Mouse (Mus musculus) lung, postnatal 0 days (tissue): Measurements from ENCODE around the gene Cep63. TPM values are rescaled to one million over a fixed set of nuclear protein-coding genes. Genes with fewer than 3 reads are reported as not detected.

ENCODE experiments used
- ATAC-seq: fragments of 200-750 bp; cut with Nextera tagmentation; 2 replicates; pipeline ENCODE4 v1.8.0; 2017; ENCODE audit warnings: moderate library complexity
- DNase-seq: peaks from one replicate; pipeline ENCODE4 v3.0.0-alpha.2; 2016; ENCODE audit warnings: low spot score
- H3K27ac ChIP-seq: fragments of 300-500 bp; sonication (generic); 2 replicates; pipeline ENCODE4 v1.5.1; 2014; ENCODE audit warnings: antibody characterized with exemption, mild to moderate bottlenecking, low read length, mixed read lengths
- H3K27me3 ChIP-seq: fragments of 300-500 bp; sonication (generic); replicated peaks from 2 replicates; pipeline ENCODE4 v1.6.1; 2014; ENCODE audit warnings: low read length, mixed read lengths; ENCODE audit not compliant: insufficient read depth
- H3K36me3 ChIP-seq: fragments of 300-500 bp; sonication (generic); 2 replicates; pipeline ENCODE4 v1.6.1; 2014; ENCODE audit warnings: low read length, mixed read lengths; ENCODE audit not compliant: insufficient read depth
- H3K4me1 ChIP-seq: fragments of 300-500 bp; sonication (generic); 2 replicates; pipeline ENCODE4 v1.6.1; 2014; ENCODE audit warnings: antibody characterized with exemption, low read depth, low read length, mixed read lengths; ENCODE audit not compliant: insufficient read depth
- H3K4me2 ChIP-seq: fragments of 300-500 bp; sonication (generic); replicated peaks from 2 replicates; pipeline ENCODE4 v1.6.1; 2014; ENCODE audit warnings: low read depth, mild to moderate bottlenecking, low read length, moderate library complexity, mixed read lengths
- H3K4me3 ChIP-seq: fragments of 300-500 bp; sonication (generic); 2 replicates; pipeline ENCODE4 v1.5.1; 2014; ENCODE audit warnings: low read depth, low read length
- H3K9ac ChIP-seq: fragments of 300-500 bp; sonication (generic); replicated peaks from 2 replicates; pipeline ENCODE4 v1.6.1; 2014; ENCODE audit warnings: low read depth, mild to moderate bottlenecking
- H3K9me3 ChIP-seq: fragments of 300-500 bp; sonication (generic); 2 replicates; pipeline ENCODE4 v1.6.1; 2016; ENCODE audit warnings: low read length, mixed read lengths
- CTCF ChIP-seq: IDR thresholded peaks from 2 replicates; pipeline ENCODE4 v1.5.1; 2016; ENCODE audit warnings: antibody characterized with exemption, mild to moderate bottlenecking
- EP300 ChIP-seq: IDR thresholded peaks from 2 replicates; pipeline ENCODE4 v1.6.1; 2016; ENCODE audit warnings: antibody characterized with exemption, mild to moderate bottlenecking, control low read depth
- WGBS: fragments of 180-500 bp; shearing (Covaris S2); extraction: QIAGEN DNeasy Blood & Tissue Kit; methylation state at CpG from one replicate; pipeline ENCODE4 v1.1.7; 2014; 5-methylcytosine and 5-hydroxymethylcytosine counted together
- polyA plus RNA-seq: library from polyadenylated mRNA; unstranded; fragments of >200 nt; fragmentation: Nextera tagmentation; extraction: Ambion mirVana; gene quantifications from 2 replicates; pipeline ENCODE4 v1.2.1, GENCODE M21; 2015

The Cep63 gene
- polyA plus RNA-seq, 1 experiment from 2014 or later = 35.3 TPM

- Histone ChIP-seq H3K9ac (no peak overlapping the region), H3K9me3 (no peaks in the 10 kb centered on the region), H3K36me3 (no peaks in the 10 kb centered on the region; the same call in 1 of the 2 replicates), H3K4me3 (no peak overlapping the region), H3K4me2 (no peak overlapping the region), H3K27me3 (no peaks in the 10 kb centered on the region), H3K27ac (no peak overlapping the region), H3K4me1 (peaks cover 7% of the 10 kb centered on the region; the same call in 1 of the 2 replicates)
- ATAC-seq = peak; percentile 55
- 50% methylated on average over 1 of the region's 1 CpGs for WGBS
- peak; percentile 89 for DNase-seq
- TF ChIP-seq CTCF (peak; percentile 88), EP300 (no peak)
These were observed 6.7 kb upstream of the Cep63 start for GRCm38 (mm10) chr9:102632923-102633537.

- H3K27me3 ChIP-seq = no peaks in the 10 kb centered on the region
- H3K9me3 ChIP-seq = no peaks in the 10 kb centered on the region
- H3K9ac ChIP-seq = no peak overlapping the region
- DNase-seq (peak; percentile 52), ATAC-seq (peak; percentile 61)
- H3K4me2 ChIP-seq = no peak overlapping the region
- H3K27ac ChIP-seq = no peak overlapping the region
- no peak overlapping the region for H3K4me3 ChIP-seq
- WGBS = 62% methylated on average over 4 of the region's 4 CpGs
- H3K36me3 ChIP-seq = no peaks in the 10 kb centered on the region; the same call in 1 of the 2 replicates
- H3K4me1 ChIP-seq = peaks cover 12% of the 10 kb centered on the region
- TF ChIP-seq EP300 (no peak; the same call in 1 of the 2 replicates), CTCF (no peak)
These were observed 5.8 kb upstream of the Cep63 start for GRCm38 (mm10) chr9:102632173-102632572.

GRCm38 (mm10) chr9:102631589-102632147, 5.3 kb upstream of the Cep63 start:
- DNase-seq = no peak
- H3K36me3 ChIP-seq = no peaks in the 10 kb centered on the region; the same call in 1 of the 2 replicates
- no peaks in the 10 kb centered on the region for H3K9me3 ChIP-seq
- no peak overlapping the region for H3K4me3 ChIP-seq
- no peaks in the 10 kb centered on the region for H3K27me3 ChIP-seq
- peaks cover 10% of the 10 kb centered on the region for H3K4me1 ChIP-seq
- H3K9ac ChIP-seq = no peak overlapping the region
- TF ChIP-seq CTCF = no peak
- no peak for TF ChIP-seq EP300
- no peak overlapping the region for H3K27ac ChIP-seq
- 48% methylated on average over 2 of the region's 2 CpGs for WGBS
- ATAC-seq = no peak
- H3K4me2 ChIP-seq = no peak overlapping the region

- no peak for TF ChIP-seq EP300
- no peak for TF ChIP-seq CTCF
These were observed 2.7 kb upstream of the Cep63 start for GRCm38 (mm10) chr9:102629052-102629451.

GRCm38 (mm10) chr9:102627442-102627841, 1.1 kb upstream of the Cep63 start:
- H3K36me3 ChIP-seq = no peaks in the 10 kb centered on the region
- 59% methylated on average over 7 of the region's 7 CpGs for WGBS
- H3K4me1 ChIP-seq = peaks cover 15% of the 10 kb centered on the region
- ATAC-seq (no peak), DNase-seq (peak; percentile 48)
- no peak overlapping the region for H3K4me3 ChIP-seq
- H3K9me3 ChIP-seq = no peaks in the 10 kb centered on the region
- H3K4me2 ChIP-seq = peak overlapping the region; percentile 88
- no peaks in the 10 kb centered on the region for H3K27me3 ChIP-seq
- peak overlapping the region; percentile 94 for H3K27ac ChIP-seq
- TF ChIP-seq CTCF (no peak), EP300 (no peak)
- H3K9ac ChIP-seq = 0 out of 2 replicates have a peak overlapping the region, but pooled peaks have one; percentile 5

More at GRCm38 (mm10) chr9:102629052-102629451, 2.7 kb upstream of the Cep63 start:
- Histone ChIP-seq H3K27me3 (no peaks in the 10 kb centered on the region), H3K27ac (no peak overlapping the region), H3K4me1 (peaks cover 15% of the 10 kb centered on the region), H3K4me2 (no peak overlapping the region), H3K9me3 (no peaks in the 10 kb centered on the region), H3K36me3 (no peaks in the 10 kb centered on the region; the same call in 1 of the 2 replicates), H3K9ac (no peak overlapping the region), H3K4me3 (no peak overlapping the region)
- no peak for DNase-seq
- no peak for ATAC-seq
- 28% methylated on average over 7 of the region's 7 CpGs for WGBS

GRCm38 (mm10) chr9:102626839-102627225, 498 bp upstream of the Cep63 start:
- WGBS = 1% methylated on average over 9 of the region's 9 CpGs
- peak overlapping the region; percentile 94 for H3K27ac ChIP-seq

More at GRCm38 (mm10) chr9:102626839-102627225, 498 bp upstream of the Cep63 start:
- DNase-seq (no peak), ATAC-seq (no peak)
- no peak for TF ChIP-seq CTCF
- TF ChIP-seq EP300 = no peak
- Histone ChIP-seq H3K4me3 (peak overlapping the region; percentile 89), H3K36me3 (no peaks in the 10 kb centered on the region), H3K9me3 (no peaks in the 10 kb centered on the region), H3K9ac (peak overlapping the region; percentile 84), H3K4me2 (peak overlapping the region; percentile 88), H3K4me1 (peaks cover 15% of the 10 kb centered on the region), H3K27me3 (no peaks in the 10 kb centered on the region)
